Mouse (Mus musculus) heart, adult 2 months (tissue): Measurements from ENCODE around the gene Gjc3.

Experiments
- CTCF ChIP-seq: fragments of 200-600 bp; IDR thresholded peaks from 2 replicates; pipeline ENCODE4 v1.8.1; 2022; ENCODE audit warnings: antibody characterized with exemption, mild to moderate bottlenecking, moderate library complexity
- EP300 ChIP-seq: fragments of 200-500 bp; IDR thresholded peaks from 2 replicates; pipeline ENCODE4 v1.6.1; 2011; ENCODE audit warnings: low read depth, low read length, control low read depth; ENCODE audit not compliant: insufficient read depth

- TF ChIP-seq CTCF (peak; percentile 46), EP300 (no peak)
Measured at GRCm38 (mm10) chr5:137973738-137974137, 10.8 kb upstream of the Gjc3 start.
